Mouse (Mus musculus) heart, adult 2 months (tissue): ENCODE results near the gene Lpcat1. TPM values are rescaled to one million over a fixed set of nuclear protein-coding genes. Genes with fewer than 3 reads are reported as not detected.
A peak's percentile ranks its signal among the peaks of the same experiment; 100 is the strongest.

Source experiments
- DNase-seq, 2 experiments: peaks; one replicate each; pipeline ENCODE4 v3.0.0; 2021
- H3K27ac ChIP-seq: fragments of 200-600 bp; 2 replicates; pipeline ENCODE4 v1.8.1; 2022
- H3K27me3 ChIP-seq: fragments of 200-500 bp; 2 replicates; pipeline ENCODE4 v1.6.1; 2012; ENCODE audit warnings: mild to moderate bottlenecking, low read length, inconsistent platforms, mixed read lengths; ENCODE audit not compliant: control insufficient read depth, insufficient read depth
- H3K36me3 ChIP-seq: fragments of 200-500 bp; 2 replicates; pipeline ENCODE4 v1.6.1; 2012; ENCODE audit warnings: low read length, inconsistent platforms; ENCODE audit not compliant: control insufficient read depth, insufficient read depth
- H3K4me1 ChIP-seq: fragments of 200-500 bp; 2 replicates; pipeline ENCODE4 v1.6.1; 2011; ENCODE audit warnings: low read length; ENCODE audit not compliant: control insufficient read depth, insufficient read depth
- H3K4me3 ChIP-seq: fragments of 200-600 bp; 2 replicates; pipeline ENCODE4 v1.8.1; 2022
- H3K79me2 ChIP-seq: fragments of 200-500 bp; replicated peaks from 2 replicates; pipeline ENCODE4 v1.6.1; 2012; ENCODE audit warnings: mild to moderate bottlenecking, inconsistent platforms, low read length, moderate library complexity, mixed read lengths; ENCODE audit not compliant: control insufficient read depth, insufficient read depth
- H3K9ac ChIP-seq: fragments of 200-500 bp; 2 replicates; pipeline ENCODE4 v1.6.1; 2012; ENCODE audit warnings: low read depth, mild to moderate bottlenecking, control low read depth, inconsistent platforms, low read length, mixed read lengths
- CTCF ChIP-seq: fragments of 200-600 bp; IDR thresholded peaks from 2 replicates; pipeline ENCODE4 v1.8.1; 2022; ENCODE audit warnings: antibody characterized with exemption, mild to moderate bottlenecking, moderate library complexity
- EP300 ChIP-seq: fragments of 200-500 bp; IDR thresholded peaks from 2 replicates; pipeline ENCODE4 v1.6.1; 2011; ENCODE audit warnings: low read depth, low read length, control low read depth; ENCODE audit not compliant: insufficient read depth
- POLR2A ChIP-seq: fragments of 200-500 bp; IDR thresholded peaks from 2 replicates; pipeline ENCODE4 v1.6.1; 2011; ENCODE audit warnings: mild to moderate bottlenecking, low read depth, low read length, control low read depth; ENCODE audit not compliant: insufficient read depth
- WGBS: fragments of 180-500 bp; shearing (Covaris S2); methylation state at CpG from one replicate; pipeline ENCODE4 v1.1.7; 2018; 5-methylcytosine and 5-hydroxymethylcytosine counted together
- intact Hi-C: fragments of 180-260 bp; cut with DNase I; formaldehyde crosslinking; loops from one replicate; pipeline ENCODE4 v1.15.1; 2025
- polyA plus RNA-seq: library from polyadenylated mRNA; depleted of rRNA; stranded (reverse); fragments of >200 nt; gene quantifications from 2 replicates; pipeline ENCODE4 v1.2.3, GENCODE M21; 2012
- total RNA-seq, 2 experiments: library from RNA; stranded (reverse); gene quantifications; 2 replicates each; pipeline ENCODE4 v1.2.3; 2021

Lpcat1 gene
- total and polyA plus RNA-seq, 3 experiments = 7.5 to 13.1 (median 11.1) TPM

DNA sequence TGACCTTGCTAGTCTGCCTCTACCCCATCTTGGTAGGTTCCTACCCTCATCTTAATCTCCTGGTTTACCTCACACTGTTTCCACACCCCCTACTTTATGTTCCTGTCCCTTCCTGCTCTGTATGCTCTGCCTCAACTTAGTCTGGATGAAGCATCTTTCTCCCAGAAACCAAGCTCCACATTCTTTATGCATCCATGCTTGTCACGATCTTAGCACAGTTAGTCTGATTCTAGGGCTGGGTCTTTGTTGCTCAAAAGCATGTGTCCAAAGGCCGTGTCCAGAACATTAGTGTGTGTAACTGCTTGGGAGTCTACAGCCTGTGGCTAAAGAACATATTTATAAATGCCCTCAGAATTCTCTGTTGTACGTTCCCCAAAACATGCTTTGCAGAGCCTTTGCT lies 1.8 kb downstream of the Lpcat1 start:
- no peaks in the 10 kb centered on the region for H3K36me3 ChIP-seq
- no peak for DNase-seq
- peaks cover 6% of the 10 kb centered on the region for H3K4me1 ChIP-seq
- no peak overlapping the region for H3K27ac ChIP-seq
- H3K27me3 ChIP-seq = no peaks in the 10 kb centered on the region
- intact Hi-C loops = loop anchor here (2.0 to 5.0 kb wide), 2 partner anchors 20 to 42 kb away; no protein-coding TSS in a partner anchor
- no peak overlapping the region for H3K9ac ChIP-seq
- TF ChIP-seq CTCF = no peak
- no peak for TF ChIP-seq EP300
- TF ChIP-seq POLR2A = no peak
- 76% methylated on average over 3 of the region's 3 CpGs for WGBS
- no peaks in the 10 kb centered on the region for H3K79me2 ChIP-seq
- no peak overlapping the region for H3K4me3 ChIP-seq

DNA sequence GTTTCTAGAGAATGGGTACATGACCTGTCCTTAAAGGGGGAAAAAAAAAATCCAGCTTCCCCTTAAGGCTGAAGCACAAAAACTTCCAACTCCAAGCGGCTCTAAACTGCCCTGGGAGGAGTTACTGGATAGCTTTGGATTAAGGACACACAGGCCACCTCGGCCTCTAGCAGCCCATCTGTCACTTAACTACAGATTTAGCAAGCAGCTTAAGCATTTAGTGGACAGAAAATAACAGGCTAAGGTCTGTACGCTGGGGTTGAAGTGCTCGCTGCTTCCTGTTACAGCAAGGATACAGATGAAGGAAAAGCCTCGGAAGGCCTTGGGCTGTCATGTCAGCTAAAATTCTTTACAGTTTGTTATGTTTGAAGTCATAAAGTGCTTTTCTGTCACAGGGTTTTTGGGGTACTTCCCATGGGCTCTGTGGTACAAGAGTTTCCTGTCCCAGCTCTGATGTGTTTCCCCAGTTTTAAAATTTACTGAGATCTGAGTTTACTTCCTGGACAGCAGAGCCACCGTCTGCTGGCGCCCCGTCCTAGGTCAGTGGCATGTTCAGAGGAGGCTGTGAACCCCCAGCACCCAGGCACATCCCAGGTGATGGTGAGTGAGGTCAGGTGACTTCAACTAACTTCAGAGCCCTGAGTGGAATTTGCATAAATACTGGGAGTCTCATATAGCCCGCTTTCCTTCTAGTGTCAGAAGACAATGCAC lies 2.4 kb downstream of the Lpcat1 start:
- Histone ChIP-seq H3K27ac (no peak overlapping the region), H3K4me3 (no peak overlapping the region), H3K79me2 (no peaks in the 10 kb centered on the region), H3K9ac (no peak overlapping the region), H3K4me1 (peaks cover 6% of the 10 kb centered on the region), H3K36me3 (no peaks in the 10 kb centered on the region), H3K27me3 (no peaks in the 10 kb centered on the region)
- WGBS = 58% methylated on average over 9 of the region's 9 CpGs
- intact Hi-C loops = loop anchor here (2.0 to 5.0 kb wide), 2 partner anchors 19 to 42 kb away; no protein-coding TSS in a partner anchor
- no peak for DNase-seq
- TF ChIP-seq POLR2A (no peak), CTCF (no peak), EP300 (no peak)

DNA sequence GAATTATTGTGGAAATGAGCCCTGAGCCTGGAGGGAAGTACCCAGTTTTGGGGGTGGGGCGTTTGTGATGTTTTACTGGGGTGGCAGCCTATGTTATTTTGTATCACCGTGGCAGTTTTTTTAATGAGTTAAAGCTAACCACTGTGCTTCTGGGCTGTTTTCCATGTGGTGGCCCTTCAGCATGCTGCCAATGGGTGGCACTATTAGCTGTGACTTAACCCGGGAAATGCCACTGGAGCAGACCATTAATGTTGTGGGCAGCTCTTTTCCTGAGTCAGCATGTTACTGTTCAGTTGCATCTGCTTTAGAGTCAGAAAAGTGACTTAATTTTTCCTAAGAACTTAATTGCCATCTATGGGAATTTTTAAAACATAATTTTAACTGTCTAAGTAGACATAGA lies 5.5 kb downstream of the Lpcat1 start:
- H3K27ac ChIP-seq = no peak overlapping the region
- intact Hi-C loops = no loop called here
- 78% methylated on average over 3 of the region's 3 CpGs for WGBS

DNA sequence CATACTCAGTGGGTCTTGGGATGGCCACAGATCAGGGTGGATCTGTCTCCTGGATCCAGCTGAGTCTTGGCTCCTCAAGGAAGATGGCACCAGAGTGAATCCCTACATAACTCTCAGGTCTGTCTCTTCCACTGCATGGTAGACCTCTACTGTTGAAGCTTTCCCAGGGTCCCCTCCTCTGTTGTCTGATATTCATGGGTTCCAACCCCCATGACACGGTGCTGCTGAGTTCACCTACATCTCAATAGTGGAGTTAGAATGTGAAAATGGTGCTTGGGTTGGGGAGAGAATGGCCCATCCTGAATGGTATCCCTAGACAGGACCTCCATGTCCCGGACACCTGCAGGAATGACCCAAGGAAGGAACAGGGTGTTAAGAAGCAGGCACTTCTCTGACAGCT lies 6.7 kb downstream of the Lpcat1 start:
- TF ChIP-seq CTCF (no peak), EP300 (no peak), POLR2A (no peak)
- 98% methylated on average over 2 of the region's 2 CpGs for WGBS
- Histone ChIP-seq H3K36me3 (no peaks in the 10 kb centered on the region), H3K4me3 (no peak overlapping the region), H3K79me2 (no peaks in the 10 kb centered on the region; the same call in 1 of the 2 replicates), H3K4me1 (peaks cover 12% of the 10 kb centered on the region), H3K9ac (no peak overlapping the region), H3K27ac (no peak overlapping the region), H3K27me3 (no peaks in the 10 kb centered on the region)
- DNase-seq = no peak
- intact Hi-C loops = no loop called here

More for the DNA sequence above, 5.5 kb downstream of the Lpcat1 start:
- Histone ChIP-seq H3K9ac (no peak overlapping the region), H3K36me3 (no peaks in the 10 kb centered on the region), H3K4me3 (no peak overlapping the region), H3K27me3 (no peaks in the 10 kb centered on the region), H3K79me2 (no peaks in the 10 kb centered on the region), H3K4me1 (peaks cover 9% of the 10 kb centered on the region)
- TF ChIP-seq POLR2A (no peak), CTCF (peak; percentile 23; the same call in 1 of the 2 replicates), EP300 (no peak)
- no peak for DNase-seq

DNA sequence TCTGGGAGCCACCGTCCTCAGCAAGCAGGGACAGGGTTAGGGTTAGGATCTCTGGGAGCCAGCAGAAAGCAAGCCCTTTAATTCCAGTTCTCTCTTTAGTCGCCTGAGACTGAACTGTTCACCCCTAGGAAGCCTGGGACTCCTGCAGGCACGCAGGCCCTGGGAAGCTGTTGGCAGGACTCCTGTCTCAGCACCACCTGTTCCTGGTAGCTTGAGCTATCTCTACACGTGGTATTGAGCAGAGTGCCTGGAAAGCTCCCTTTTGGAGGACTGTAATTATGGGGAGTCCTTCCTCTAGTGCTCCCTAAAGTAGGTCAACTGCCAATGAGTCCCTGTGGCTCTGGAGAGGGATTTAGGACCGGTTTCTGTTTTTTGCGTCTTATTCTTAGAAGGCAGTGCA lies 7.2 kb downstream of the Lpcat1 start:
- Histone ChIP-seq H3K4me1 (peaks cover 12% of the 10 kb centered on the region), H3K36me3 (no peaks in the 10 kb centered on the region), H3K4me3 (no peak overlapping the region), H3K27me3 (no peaks in the 10 kb centered on the region), H3K9ac (no peak overlapping the region), H3K79me2 (no peaks in the 10 kb centered on the region; the same call in 1 of the 2 replicates), H3K27ac (no peak overlapping the region)
- no peak for DNase-seq
- TF ChIP-seq EP300 = no peak
- 78% methylated on average over 6 of the region's 6 CpGs for WGBS
- intact Hi-C loops = no loop called here

DNA sequence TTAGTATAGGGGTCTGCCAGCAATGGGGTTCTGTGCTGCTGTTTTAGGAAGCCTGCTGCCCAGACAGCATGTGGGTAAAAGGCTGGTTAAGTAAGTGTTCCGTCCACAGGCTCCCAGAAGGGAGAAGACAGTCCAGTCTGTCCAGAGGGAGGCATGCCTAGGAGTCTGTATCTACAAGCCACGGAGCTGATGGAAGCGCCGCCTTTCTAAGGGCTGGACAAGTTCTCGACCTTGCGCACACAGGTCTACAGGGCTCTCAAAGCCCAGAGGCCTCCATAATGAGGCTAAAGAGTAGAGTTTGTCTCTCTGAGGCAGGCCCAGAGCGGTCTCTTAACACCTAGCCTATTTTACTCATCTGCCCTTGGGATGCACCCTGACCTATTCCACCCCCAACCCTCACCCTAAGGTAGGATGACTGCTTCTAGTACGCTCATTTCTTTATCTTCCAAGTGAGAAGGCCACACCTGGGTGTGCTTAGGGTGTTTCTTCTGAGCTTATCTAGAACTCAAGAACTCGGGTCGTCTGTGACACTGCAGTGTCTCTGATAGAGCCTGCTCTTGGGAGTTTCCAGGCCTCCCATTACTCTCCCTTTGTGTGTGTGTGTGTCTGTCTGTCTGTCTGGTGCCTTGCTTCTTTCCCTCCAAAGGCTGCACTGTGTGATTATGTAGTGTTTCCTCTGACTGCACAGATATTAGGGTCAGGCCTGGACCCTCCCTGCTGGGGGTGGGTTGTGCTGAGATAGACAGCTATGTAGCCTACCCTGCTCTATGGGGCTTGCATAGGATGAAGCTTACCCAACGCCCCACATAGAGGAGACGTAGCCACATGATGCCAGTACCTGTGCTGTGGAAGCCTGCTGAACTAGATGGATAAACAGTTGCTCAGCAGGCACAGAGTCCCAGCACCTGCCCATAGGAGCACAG lies 8.3 kb downstream of the Lpcat1 start:
- Histone ChIP-seq H3K4me3 (no peak overlapping the region), H3K27me3 (no peaks in the 10 kb centered on the region), H3K79me2 (peaks cover 2% of the 10 kb centered on the region), H3K27ac (no peak overlapping the region), H3K9ac (no peak overlapping the region), H3K4me1 (peaks cover 12% of the 10 kb centered on the region), H3K36me3 (no peaks in the 10 kb centered on the region)
- TF ChIP-seq POLR2A (no peak), EP300 (no peak), CTCF (no peak)
- intact Hi-C loops = no loop called here
- 87% methylated on average over 12 of the region's 12 CpGs for WGBS
- no peak for DNase-seq
